Mouse (Mus musculus): ENCODE data around the gene Mpc1.

Gene Mpc1

DNA sequence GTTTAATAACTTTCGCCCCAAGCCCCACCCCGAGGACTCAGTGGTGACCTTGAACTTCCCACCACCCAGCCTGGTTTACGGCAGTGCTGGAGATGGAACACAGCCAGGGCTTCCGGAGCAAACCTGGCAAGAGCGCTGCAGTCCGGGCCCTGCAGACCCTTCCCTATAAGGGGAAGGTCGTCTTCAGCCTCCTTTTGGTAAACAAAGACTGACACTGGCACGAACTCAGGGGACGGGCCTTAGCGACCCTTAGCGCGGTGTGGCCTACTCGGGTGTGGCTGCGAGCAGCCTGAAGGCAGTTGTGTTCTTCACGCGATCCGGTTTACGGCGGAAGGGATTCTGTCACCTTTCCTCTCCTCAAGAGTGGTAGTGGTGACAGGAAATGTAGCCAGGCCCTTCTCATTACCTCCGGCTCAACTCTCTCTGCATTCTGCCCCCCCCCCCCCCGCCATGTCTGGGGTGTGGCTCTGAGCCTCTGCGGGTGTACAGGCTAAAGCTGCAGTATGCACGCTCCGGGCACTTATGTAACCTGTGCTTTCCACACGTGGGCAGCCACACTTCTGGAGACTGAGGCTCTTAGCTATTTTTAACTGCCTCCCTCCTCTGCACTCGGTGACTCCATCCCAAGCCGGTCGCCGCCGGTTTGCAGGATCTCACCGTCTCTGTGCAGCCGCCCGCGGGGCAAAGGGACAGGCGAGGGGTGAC, at the start of gene Mpc1:
Mpc1 (plus strand) TSS at position 84 of the 705 bp plus-strand sequence.
- peak; percentile 44 for DNase-seq (ENCODE audit: low read depth, low spot score)

DNA sequence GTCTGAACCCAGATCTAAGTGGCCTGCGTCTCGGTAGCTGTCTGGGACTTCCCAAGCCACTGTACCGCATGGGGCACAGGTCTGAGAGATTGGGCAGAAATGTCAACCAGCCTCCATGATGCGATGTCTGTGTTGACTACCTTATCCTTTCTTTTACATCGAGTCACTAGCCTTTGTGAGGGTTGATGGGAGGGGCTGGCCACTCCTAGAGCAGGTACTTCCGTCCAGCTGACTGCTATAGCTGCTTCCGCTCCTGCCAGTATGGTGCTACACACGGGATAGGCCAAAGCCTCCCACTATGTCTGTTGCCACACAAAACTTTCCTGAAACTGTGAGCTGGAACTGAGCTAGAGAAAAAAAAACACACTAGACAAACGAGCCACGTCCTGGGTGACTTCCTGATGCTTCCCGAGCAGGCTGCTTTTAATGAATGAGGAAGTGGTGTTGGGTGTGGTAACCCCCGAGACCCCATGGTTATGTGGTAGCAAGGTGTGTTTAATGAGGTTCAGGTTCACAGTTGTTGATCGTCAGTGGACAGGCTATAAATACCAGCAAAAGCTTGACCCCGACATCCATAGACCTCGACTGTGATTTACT, 49.0 kb upstream of the Mpc1 start:
- DNase-seq (ENCODE audit: low read depth, low spot score): no peak

DNA sequence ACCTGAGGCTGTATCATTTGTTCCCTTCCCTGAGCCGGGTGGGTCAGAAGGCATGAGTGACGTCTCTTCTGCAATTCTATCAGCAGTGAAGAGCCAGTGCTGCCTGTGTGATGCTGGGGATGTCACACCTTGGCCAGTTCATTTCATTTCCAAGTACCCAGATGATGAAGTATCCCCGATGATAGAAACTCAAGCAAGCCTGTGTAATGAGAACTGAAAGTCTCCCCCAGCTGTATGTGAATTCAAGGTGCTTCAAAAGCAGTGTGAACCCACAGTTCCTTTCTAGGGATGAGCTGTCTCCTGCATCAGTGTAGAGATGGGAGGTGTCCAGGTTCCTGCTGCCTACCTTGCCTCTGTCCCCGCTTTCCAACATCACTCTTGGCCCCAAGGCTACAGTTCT, 48.2 kb upstream of the Mpc1 start:
- DNase-seq (ENCODE audit: low read depth, low spot score): no peak

DNA sequence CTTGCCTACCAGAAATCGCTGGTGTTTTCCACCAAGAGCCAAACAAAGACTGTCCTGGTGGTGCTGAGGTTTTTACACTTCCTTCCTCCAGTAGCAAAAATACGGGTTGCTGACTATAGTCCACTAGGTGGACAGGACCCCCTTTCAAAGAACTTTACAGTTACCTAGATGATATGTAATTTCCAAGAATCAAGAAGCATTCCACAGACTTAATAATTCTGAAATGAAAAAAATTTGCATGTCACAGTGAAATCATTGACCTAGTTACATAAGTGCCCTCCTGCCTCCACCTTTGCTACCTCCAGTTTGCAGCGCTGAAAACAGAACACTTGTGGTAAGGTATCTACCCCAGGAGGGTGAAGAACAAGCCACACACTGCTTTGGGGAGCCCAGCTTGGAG, 47.0 kb upstream of the Mpc1 start, which contains the start of gene Ccr6:
Ccr6 (plus strand) TSS at position 301 of the 400 bp plus-strand sequence.
- no peak for DNase-seq (ENCODE audit: low read depth, low spot score)

DNA sequence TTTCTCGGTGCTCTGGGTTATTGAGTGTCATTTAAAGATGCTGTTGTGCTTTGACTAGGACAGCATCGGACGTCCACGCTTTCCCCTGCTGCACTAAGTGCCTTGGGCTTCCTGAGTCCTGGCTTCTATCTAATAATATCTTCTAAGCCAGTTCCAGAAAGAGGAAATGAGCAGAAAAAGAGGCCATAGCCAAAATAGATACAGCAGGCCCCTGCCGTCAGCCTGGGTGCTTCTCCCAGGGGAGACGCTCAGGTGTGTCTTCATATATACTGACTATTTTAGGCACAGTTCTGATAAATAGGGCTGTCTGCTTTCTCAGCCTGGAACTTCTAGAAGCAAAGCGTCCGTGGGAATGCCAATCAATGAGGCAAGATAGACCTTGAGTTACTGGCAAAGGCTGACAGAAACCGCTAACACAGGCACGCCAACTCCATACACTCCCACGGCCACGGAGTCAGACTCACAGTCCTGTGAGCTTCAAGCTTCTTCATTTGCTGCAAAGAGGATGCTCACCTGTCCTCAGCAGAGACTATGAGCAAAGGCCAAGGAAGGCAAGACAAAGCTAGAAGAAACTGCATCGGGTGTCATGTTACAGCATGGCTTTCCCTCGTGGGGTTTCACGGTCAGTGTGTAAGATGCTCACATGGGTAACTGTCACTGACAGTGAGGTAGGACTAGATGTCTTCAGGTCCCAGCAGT, 44.5 kb upstream of the Mpc1 start:
- DNase-seq (ENCODE audit: low read depth, low spot score): no peak

DNA sequence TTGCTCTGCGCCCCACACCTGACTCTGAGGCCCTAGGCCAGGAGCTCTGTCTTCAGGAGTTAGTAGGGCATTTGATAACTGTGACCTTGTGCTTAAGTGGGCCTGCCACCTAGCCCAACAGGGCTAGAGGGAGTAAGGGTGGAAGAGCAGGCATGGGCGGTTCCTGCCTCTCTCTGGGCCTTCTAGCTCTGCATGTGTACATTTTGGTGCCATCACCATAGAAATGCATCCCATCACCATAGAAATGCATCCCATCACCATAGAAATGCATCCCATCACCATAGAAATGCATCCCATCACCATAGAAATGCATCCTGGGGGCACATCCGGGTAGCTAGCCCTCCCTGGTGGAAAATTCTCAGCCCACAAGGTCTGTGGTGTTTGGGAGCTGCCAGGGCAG, 43.1 kb upstream of the Mpc1 start:
- DNase-seq (ENCODE audit: low read depth, low spot score): no peak

DNA sequence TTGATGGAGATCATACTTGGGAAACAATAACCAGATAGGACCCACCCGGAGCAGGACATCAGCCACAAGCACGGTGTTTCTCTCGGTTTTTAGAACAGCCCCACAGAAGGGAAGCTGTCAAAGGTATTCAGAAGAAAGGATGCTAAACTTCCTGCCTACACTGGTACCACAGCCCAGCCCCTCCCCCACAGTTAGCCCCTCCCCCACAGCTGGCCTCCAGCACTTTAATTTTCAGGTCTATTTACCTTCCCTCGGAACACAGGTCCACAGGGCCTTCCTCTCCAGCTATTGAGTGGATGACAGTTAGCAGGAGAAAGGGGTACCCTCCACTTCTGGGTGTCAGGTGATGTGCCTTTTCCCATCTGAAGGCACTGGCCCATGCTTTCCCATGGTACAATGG, 42.2 kb upstream of the Mpc1 start:
- DNase-seq (ENCODE audit: low read depth, low spot score): no peak

DNA sequence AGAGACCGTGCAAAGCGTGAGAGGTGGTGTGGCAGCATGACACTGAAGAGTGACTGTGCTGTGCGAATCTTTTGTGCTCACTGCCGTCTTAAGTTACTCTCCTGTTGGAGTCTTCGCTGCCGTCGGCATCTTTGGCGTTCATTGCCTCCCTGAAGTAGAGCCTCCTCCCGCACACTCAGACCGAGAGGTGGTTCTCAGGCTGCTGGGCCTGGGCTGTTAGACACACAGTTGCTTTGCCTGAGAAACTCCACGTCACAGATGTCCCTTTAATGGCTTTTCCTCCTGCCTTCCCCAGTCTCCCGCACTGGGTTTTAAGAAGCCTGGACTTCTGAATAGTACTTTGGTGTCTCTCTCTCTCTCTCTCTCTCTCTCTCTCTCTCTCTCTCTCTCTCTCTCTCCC, 41.1 kb upstream of the Mpc1 start:
- no peak for DNase-seq (ENCODE audit: low read depth, low spot score)

DNA sequence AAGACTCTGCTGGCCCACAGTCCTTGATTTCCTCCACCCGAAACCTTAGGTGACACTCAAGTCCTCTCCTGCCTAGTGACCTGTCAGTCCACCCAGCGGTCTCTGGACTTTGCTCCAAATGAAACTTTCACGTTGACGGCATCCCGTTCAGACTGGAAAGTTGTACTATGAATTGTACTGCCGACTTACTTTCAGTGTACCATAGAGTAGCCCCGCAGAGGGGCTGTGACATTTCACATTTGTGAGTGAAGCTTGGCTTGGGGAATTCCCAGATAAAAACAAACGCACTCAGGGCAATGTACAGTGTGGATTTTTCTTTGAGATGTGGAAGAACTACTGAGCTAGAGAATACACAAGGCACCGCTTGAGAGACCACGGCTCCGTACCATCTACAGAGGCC, 40.5 kb upstream of the Mpc1 start:
- DNase-seq (ENCODE audit: low read depth, low spot score): no peak

- DNase-seq (ENCODE audit: low read depth, low spot score): no peak
Measured at GRCm38 (mm10) chr17:8244124-8244523, 38.6 kb upstream of the Mpc1 start.

- no peak for DNase-seq (ENCODE audit: low read depth, low spot score)
Measured at GRCm38 (mm10) chr17:8246102-8246754, 36.5 kb upstream of the Mpc1 start.

GRCm38 (mm10) chr17:8251704-8252103, 31.0 kb upstream of the Mpc1 start:
- no peak for DNase-seq (ENCODE audit: low read depth, low spot score)

DNA sequence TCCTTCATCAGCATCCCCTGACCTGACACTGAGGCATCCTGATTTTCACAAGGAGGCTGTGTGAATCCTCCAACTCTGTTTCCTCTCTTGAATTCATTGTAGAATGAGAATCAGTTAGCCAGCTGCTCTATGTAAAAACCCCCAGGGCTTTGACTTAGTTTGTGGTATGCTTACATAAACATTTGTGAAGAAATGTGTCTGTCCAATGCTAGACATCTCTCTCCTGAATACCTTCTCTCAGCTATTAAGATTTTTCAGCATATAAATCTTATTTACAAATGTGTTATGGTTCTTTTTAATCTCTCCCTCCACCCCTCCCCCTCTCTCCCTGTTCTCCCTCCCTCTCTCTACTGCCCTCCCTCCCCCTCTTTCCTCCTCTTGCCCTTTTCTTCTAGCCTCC, 28.4 kb upstream of the Mpc1 start:
- no peak for DNase-seq (ENCODE audit: low read depth, low spot score)

- no peak for DNase-seq (ENCODE audit: low read depth, low spot score)
Measured at GRCm38 (mm10) chr17:8254914-8255313, 27.8 kb upstream of the Mpc1 start.

GRCm38 (mm10) chr17:8255583-8255982, 27.1 kb upstream of the Mpc1 start:
- DNase-seq (ENCODE audit: low read depth, low spot score): no peak

DNA sequence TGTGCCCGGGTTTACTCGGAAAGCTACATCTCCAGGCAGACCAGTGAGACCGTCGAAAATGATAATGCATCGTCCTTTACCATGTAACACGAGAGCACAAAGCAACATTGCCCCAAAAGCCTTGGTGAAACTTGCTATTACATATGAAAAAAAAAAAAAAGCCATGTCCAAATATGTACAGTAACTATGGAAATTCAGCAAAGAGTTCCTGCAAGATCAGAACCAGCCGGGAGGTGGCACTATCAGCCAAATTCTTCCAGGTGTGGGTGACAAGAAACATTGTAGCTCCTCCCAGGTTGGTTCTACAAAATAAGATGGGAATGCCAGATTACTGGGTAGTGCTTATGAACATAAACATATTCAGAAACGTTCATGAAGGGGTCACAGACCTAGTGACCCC, 25.7 kb upstream of the Mpc1 start:
- no peak for DNase-seq (ENCODE audit: low read depth, low spot score)

- peak; percentile 49 for DNase-seq (ENCODE audit: low read depth, low spot score)
Measured at GRCm38 (mm10) chr17:8264638-8265037, 18.1 kb upstream of the Mpc1 start.

- no peak for DNase-seq (ENCODE audit: low read depth, low spot score)
Measured at GRCm38 (mm10) chr17:8272054-8272749, 10.5 kb upstream of the Mpc1 start.

GRCm38 (mm10) chr17:8272951-8273350, 9.8 kb upstream of the Mpc1 start:
- DNase-seq (ENCODE audit: low read depth, low spot score): no peak

DNA sequence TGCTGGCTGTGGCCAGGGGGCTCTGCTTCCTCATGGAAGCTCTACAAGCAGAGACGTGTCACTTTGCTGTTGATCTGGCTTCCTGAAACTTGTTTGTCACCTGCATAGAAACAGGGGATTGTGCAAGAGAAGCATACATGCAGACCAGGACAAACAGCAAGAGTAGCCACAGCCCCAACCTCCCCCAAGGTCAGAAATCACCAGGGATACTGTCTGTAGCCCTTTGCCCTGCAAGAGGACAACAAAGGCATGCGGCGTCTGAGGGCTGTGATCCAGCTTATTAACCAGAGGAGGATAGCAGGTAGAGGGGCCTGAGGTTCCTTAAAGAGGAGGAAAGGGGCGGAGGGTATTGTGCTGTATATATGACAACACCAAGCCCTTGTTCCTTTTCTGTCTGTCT, 6.6 kb upstream of the Mpc1 start:
- DNase-seq (ENCODE audit: low read depth, low spot score): no peak

DNA sequence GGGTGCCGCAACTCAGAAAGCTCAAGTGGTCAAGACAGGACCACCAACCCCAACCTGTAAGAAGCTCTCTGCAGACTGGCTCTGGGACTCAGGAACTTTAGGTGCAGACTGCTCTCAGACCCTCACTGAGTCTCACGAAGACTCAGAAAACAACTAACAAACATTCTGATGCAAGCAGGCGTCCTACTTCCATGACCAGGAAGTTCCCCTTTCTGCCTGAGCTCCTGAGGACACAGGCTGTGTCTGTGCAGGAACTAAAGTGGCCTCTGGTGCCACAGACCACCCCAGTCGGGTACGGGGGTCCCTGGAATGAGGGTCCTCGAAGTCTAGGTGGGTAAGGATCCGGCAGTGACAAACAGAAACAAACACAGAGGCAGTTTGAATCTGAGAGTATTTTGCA, 6.0 kb upstream of the Mpc1 start:
- no peak for DNase-seq (ENCODE audit: low read depth, low spot score)

GRCm38 (mm10) chr17:8277266-8277665, 5.4 kb upstream of the Mpc1 start:
- no peak for DNase-seq (ENCODE audit: low read depth, low spot score)

All from retina, postnatal 7 days (tissue).